Mouse (Mus musculus) kidney, adult 9 months (tissue): Measurements from ENCODE around the gene Trpv1.

ENCODE experiments used
- DNase-seq: peaks from one replicate; pipeline ENCODE4 v3.0.0; 2022

Gene Trpv1

DNA sequence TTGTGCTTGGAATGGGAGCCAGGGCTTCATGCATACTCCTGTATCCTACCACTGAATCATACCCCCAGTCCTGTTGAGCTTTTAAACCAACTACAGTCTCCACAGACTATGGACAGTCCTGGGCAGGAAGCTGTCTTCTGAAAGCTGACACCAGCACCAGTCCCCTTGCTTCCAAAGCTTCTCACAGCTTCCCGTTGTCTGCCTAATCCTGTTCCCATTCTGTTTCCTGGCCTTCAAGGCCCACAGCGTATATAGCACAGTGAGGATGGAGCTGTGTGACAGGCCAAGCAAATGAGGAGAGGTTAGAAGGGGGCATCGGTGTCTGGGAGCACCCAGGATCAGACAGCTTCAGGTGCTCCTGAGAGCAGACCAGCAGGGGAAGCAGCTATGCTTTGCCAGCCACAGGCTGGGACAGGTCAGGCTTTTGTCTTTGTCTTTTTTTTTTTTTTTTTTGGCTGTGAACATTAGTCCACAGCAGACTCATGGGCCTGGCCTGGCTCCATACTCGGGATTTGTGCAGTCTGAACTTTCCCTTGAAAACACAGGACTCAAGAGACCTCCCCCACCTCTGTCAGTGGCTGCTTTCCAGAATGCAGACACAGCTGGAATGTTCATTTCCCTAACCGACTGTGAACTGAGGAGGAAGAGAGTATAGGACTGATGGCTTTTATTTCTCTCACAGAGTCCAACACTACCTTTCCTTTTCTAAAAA, 2.1 kb downstream of the Trpv1 start:
- peak; percentile 64 for DNase-seq

DNA sequence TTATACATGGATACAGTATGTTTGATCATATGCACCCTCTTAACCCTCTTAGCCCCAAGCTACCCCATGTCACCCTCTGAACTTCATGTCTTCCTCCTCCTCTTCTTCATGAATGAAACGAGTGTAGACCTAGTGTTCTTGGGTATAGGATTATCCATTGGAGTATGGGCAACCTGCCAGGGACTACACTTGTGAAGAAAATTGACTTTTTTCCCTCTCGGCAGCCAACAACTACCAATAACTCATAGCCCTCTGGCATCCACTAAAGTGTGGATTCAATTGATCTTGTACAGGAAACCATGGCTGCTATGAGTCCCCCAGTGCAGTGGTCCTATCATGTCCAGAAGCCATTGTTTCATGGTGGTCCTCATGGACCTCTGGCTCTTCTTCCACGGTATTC, 2.6 kb downstream of the Trpv1 start:
- DNase-seq: no peak

- no peak for DNase-seq
Measured at GRCm38 (mm10) chr11:73242199-73242598, 8.1 kb downstream of the Trpv1 start.

DNA sequence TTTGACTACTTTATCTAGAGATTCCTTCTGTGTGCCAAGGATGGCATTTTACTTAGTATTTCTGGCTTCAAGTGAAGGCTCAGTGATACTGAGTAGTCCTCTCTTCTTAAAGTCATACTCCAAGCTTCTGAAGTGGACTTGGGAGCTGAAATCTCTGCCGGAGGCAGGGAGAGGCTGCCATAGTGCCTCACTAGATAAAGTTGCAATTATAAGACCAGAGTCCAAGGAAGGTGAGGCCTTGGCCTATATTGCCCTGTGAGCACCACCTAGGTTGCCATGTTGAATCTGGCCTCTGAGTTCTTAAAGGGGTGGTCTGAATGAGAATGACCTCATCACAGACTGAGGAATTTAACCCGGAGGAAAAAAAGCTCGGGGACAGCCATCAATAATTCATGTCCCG, 8.7 kb downstream of the Trpv1 start:
- DNase-seq: no peak

- no peak for DNase-seq
Measured at GRCm38 (mm10) chr11:73257362-73257945, 23.4 kb downstream of the Trpv1 start.

DNA sequence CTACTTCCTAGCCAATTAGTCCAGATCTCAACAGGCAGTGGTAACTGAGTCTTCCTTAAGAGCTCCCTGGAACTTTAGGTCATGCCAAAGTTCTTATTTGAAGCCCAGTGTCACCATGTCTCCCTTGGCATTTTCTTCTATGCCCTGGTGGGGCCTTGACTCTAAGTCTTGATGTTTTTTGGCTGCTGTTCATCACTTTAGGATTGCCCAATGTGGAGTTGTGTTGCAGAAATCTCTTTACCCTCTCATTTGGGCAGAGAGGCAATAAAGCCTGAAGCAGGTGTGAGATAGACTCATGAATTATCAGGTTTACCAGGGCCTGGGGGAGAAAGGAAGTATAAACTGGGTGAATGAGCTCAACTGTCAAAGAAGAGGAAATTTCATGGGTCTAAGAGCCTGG, 24.6 kb downstream of the Trpv1 start:
- DNase-seq: no peak

GRCm38 (mm10) chr11:73260457-73260856, 26.4 kb downstream of the Trpv1 start:
- no peak for DNase-seq

DNA sequence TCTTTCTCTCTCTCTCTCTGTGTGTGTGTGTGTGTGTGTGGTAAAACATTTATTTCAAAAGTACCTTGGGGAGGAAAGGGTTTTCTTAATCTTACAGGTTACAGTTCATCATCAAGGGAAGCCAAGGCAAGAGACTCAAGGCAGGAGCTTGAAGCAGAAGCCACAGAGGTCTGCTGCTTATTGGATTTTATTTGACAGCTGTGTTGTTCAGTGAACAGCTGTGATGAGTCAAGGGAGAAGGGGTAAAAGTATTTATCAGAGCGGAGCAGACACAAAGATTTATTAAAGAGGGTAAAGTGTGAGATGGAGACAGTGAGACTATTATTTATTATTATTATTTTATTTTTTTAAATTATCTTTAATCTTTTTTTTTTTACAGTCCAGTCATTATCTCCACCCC, 27.3 kb downstream of the Trpv1 start:
- no peak for DNase-seq

DNA sequence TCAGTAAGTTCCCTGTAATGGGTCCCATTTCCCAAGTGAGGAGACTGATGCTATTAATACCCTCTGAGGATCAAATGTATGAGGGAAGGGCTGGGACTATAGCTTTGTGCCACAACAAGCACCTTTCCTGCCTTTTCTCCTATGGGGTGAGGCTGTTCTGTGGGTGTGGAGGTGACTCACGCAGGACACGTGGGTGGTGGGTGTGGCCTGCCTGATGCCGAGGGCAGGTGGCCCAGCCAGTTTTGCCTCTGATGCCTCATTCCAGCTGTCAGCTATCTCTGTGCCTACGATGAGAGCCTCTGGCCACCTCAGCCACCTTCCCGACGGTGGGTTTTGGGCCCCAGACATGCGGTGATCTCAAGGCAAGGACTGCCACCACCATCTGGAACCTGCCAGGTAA, 33.2 kb downstream of the Trpv1 start, which contains the start of gene Trpv3:
Gene Trpv3 (plus strand): TSS at position 122 of the 400 bp plus-strand sequence.
- no peak for DNase-seq

- DNase-seq: no peak
Measured at GRCm38 (mm10) chr11:73274821-73275220, 40.7 kb downstream of the Trpv1 start.

DNA sequence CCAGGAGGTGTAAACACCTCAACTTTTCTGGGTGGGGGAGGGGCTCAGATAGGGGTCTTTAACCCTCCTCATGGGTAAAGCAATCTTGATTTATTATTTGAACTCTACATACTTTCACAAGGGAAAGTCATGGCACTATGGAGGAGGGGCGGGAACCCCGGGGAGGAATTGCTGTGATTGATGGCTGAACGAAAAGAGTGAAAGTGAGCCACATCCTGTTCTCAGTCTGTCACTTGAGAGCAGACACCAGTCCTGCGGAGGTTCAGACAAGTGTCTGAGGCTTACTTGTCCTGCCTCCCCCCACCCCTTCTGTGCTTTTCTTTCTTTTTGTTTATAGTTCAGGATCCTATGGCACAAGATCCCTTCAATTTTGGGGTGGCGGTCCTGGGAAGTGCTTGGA, 46.6 kb downstream of the Trpv1 start:
- DNase-seq: no peak

DNA sequence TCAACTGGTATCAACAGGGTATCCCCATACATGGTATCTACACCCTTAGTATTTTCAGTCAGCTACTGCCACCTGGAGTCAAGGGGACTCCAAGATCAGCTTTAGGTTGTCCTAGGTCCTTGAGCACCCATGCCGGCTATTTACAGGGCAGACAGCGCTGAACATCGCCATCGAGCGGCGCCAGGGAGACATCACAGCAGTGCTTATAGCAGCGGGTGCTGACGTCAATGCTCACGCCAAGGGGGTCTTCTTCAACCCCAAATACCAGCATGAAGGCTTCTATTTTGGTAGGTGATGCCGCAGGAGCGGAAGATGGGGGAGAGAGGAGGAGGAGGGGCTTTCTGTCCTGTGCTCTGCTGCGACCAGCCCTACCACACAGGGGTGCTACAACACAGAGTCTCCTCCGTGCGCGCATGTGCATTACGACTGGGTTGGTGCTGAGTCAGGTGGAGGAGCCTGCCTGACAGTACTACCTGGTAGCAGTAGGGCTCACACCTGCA, 47.5 kb downstream of the Trpv1 start:
- DNase-seq: peak; percentile 67

DNA sequence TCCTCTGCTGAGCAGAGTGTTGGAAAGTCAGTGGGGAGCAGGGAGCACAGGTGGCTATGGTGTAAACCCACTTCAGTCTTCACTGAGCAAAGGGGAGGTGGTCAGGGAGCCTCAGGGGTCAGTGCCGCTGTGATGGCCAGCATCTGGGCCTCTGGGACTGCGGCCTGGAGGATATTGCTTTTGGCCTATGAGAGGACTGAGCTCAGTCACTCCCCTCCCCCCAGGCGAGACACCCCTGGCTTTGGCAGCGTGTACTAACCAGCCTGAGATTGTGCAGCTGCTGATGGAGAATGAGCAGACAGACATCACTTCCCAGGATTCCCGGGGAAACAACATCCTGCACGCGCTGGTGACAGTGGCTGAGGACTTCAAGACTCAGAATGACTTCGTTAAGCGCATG, 49.3 kb downstream of the Trpv1 start:
- peak; percentile 31 for DNase-seq

- no peak for DNase-seq
Measured at GRCm38 (mm10) chr11:73283926-73284325, 49.8 kb downstream of the Trpv1 start.

- no peak for DNase-seq
Measured at GRCm38 (mm10) chr11:73284351-73284750, 50.3 kb downstream of the Trpv1 start.

- no peak for DNase-seq
Measured at GRCm38 (mm10) chr11:73289621-73290020, 55.5 kb downstream of the Trpv1 start.

- no peak for DNase-seq
Measured at GRCm38 (mm10) chr11:73303123-73303522, 69.0 kb downstream of the Trpv1 start.
